Mouse (Mus musculus) heart, embryonic 15.5 days (tissue): ENCODE results near the gene Tmem107. TPM values are rescaled to one million over a fixed set of nuclear protein-coding genes. Genes with fewer than 3 reads are reported as not detected.
A peak's percentile ranks its signal among the peaks of the same experiment; 100 is the strongest.

Experiments used
- ATAC-seq: fragments of 200-750 bp; cut with Nextera tagmentation; replicated peaks from 2 replicates; pipeline ENCODE4 v1.8.0; 2017; ENCODE audit warnings: low read depth, moderate TSS enrichment; ENCODE audit not compliant: insufficient number of reproducible peaks, insufficient read depth, low FRiP score
- H3K27ac ChIP-seq: fragments of 300-500 bp; sonication (generic); 2 replicates; pipeline ENCODE4 v1.5.1; 2015; ENCODE audit warnings: mild to moderate bottlenecking, inconsistent platforms
- H3K27me3 ChIP-seq: fragments of 300-500 bp; sonication (generic); 2 replicates; pipeline ENCODE4 v1.6.1; 2015; ENCODE audit warnings: inconsistent platforms
- H3K36me3 ChIP-seq: fragments of 300-500 bp; sonication (generic); 2 replicates; pipeline ENCODE4 v1.6.1; 2015; ENCODE audit warnings: mild to moderate bottlenecking, inconsistent platforms
- H3K4me1 ChIP-seq: fragments of 300-500 bp; sonication (generic); replicated peaks from 2 replicates; pipeline ENCODE4 v1.6.1; 2015; ENCODE audit warnings: inconsistent platforms
- H3K4me2 ChIP-seq: fragments of 300-500 bp; sonication (generic); 2 replicates; pipeline ENCODE4 v1.6.1; 2015; ENCODE audit warnings: inconsistent platforms, mild to moderate bottlenecking, moderate library complexity
- H3K4me3 ChIP-seq: fragments of 300-500 bp; sonication (generic); 2 replicates; pipeline ENCODE4 v1.5.1; 2015; ENCODE audit warnings: mild to moderate bottlenecking, inconsistent platforms
- H3K9ac ChIP-seq: fragments of 300-500 bp; sonication (generic); 2 replicates; pipeline ENCODE4 v1.6.1; 2015; ENCODE audit warnings: mild to moderate bottlenecking, inconsistent platforms
- H3K9me3 ChIP-seq: fragments of 300-500 bp; sonication (generic); replicated peaks from 2 replicates; pipeline ENCODE4 v1.6.1; 2016; ENCODE audit warnings: inconsistent platforms
- WGBS: fragments of 180-500 bp; shearing (Covaris S2); methylation state at CpG from one replicate; pipeline ENCODE4 v1.1.7; 2015; ENCODE audit warnings: mixed read lengths; 5-methylcytosine and 5-hydroxymethylcytosine counted together
- polyA plus RNA-seq: library from polyadenylated mRNA; unstranded; fragments of >200 nt; fragmentation: Nextera tagmentation; extraction: Ambion mirVana; gene quantifications from 2 replicates; pipeline ENCODE4 v1.2.1, GENCODE M21; 2015

Tmem107 gene
- polyA plus RNA-seq, result 37.0 and 40.9 TPM in 2 replicates

DNA sequence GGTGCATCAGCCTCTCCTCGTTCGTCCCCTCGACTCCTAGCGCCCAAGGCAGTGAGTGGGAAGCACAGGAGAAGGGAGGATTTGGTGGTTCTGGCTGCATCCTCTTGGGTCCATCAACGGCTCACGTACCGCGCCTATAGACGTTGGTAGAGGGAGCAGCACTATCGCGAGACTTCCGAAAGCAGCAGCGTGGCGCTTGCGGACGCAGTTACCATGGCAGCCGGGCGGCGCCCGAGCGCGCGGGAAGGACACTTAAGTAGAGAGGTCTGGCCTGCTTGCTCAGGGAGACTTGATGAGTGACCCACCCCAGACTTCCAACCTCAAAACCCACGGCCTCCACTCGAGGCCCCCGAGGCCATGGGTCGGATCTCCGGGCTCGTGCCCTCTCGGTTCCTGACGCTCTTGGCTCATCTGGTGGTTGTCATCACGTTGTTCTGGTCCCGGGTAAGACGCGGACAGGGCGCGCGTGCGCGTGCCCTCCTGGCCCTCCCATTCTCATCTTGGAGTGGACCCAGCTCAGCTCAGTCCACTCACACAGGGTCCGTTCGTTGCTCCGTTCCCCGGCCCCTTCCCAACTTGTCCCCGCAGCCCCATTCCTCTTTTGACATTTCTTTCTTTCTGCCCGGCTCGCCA lies at the start of gene Tmem107:
Gene Tmem107, plus strand, starts transcription at position 217 of the 633 bp plus-strand sequence.
- peak within 1 kb of the TSS; percentile 72 for H3K4me3 ChIP-seq
- H3K36me3 ChIP-seq, result no peaks in the 10 kb centered on the region
- peak within 1 kb of the TSS; percentile 91 for H3K27ac ChIP-seq
- no peaks in the 10 kb centered on the region for H3K27me3 ChIP-seq
- peak within 1 kb of the TSS; percentile 84 for H3K4me2 ChIP-seq
- ATAC-seq, result peak; percentile 85
- under 1% methylated on average over 47 of the region's 47 CpGs for WGBS
- H3K9me3 ChIP-seq, result no peaks in the 10 kb centered on the region
- H3K4me1 ChIP-seq, result peaks cover 54% of the 10 kb centered on the region
- H3K9ac ChIP-seq, result peak within 1 kb of the TSS; percentile 84

DNA sequence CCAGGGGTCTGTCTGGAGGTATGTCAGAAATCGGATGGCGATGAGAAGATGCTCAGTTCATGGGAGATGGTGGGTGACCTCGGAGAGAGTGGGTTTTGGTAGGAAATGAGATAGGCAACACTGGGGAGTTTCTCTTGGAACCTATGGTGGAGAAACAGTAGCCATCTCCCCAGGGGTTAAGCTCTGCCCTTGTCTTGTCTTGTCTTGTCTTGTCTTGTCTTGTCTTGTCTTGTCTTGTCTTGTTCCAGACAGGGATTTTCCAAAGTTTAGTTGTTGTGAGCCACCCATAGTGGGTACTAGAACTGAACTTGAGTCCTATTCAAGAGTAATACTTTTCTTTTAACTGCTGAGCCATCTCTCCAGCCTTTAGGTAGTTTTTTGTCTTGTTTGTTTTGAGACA lies 44.0 kb upstream of the Tmem107 start:
- Histone ChIP-seq H3K27ac (no peak overlapping the region), H3K9ac (no peak overlapping the region), H3K4me2 (no peak overlapping the region), H3K4me1 (no peaks in the 10 kb centered on the region), H3K36me3 (peaks cover 98% of the 10 kb centered on the region), H3K9me3 (no peaks in the 10 kb centered on the region), H3K4me3 (no peak overlapping the region), H3K27me3 (no peaks in the 10 kb centered on the region)
- 85% methylated on average over 3 of the region's 3 CpGs for WGBS
- ATAC-seq, result no peak

DNA sequence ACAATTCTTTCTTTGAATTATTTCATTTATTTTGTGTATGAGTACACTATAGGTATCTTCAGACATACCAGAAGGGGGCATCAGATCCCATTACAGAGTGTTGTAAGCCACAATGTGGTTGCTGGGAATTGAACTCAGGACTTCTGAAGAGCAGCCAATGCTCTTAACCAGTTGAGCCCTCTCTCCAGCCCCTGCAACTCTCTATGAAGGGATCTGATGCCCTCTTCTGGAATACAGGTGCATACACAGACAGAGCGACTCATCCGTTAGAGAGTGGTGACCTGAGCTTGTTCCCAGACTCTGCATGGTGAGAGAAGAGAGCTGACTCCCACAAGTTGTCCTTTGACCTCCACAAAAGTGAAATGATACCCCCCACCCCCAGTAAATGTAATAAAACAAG lies 41.8 kb upstream of the Tmem107 start:
- Histone ChIP-seq H3K27me3 (no peaks in the 10 kb centered on the region), H3K36me3 (peaks cover 95% of the 10 kb centered on the region), H3K4me2 (no peak overlapping the region), H3K9me3 (no peaks in the 10 kb centered on the region), H3K27ac (no peak overlapping the region), H3K9ac (no peak overlapping the region), H3K4me1 (no peaks in the 10 kb centered on the region), H3K4me3 (no peak overlapping the region)
- 81% methylated on average over 2 of the region's 2 CpGs for WGBS
- no peak for ATAC-seq

DNA sequence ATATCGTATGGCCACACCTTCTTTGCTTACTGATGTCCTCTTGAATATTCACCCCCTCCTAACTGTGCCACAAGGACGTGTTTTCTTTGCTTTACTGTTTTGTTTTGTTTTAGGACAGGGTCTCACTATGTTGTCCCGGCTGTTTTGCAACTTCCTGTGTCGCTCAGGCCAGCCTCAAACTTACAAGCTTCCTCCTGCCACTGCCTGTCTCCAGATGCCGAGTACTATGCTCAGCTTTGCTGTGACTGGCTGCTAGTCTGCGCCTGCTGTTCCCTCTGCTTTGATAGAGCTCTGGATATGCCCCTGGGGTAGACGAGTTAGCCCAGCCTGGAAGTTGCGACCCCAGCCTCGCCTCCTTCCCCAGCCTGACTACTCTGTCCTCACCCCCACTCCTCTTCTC lies 37.1 kb upstream of the Tmem107 start:
- no peaks in the 10 kb centered on the region for H3K27me3 ChIP-seq
- 74% methylated on average over 9 of the region's 9 CpGs for WGBS
- H3K4me3 ChIP-seq, result no peak overlapping the region
- no peak overlapping the region for H3K9ac ChIP-seq
- no peaks in the 10 kb centered on the region for H3K9me3 ChIP-seq
- H3K36me3 ChIP-seq, result peaks cover 63% of the 10 kb centered on the region
- no peak overlapping the region for H3K27ac ChIP-seq
- no peak for ATAC-seq
- H3K4me1 ChIP-seq, result peaks cover 18% of the 10 kb centered on the region
- H3K4me2 ChIP-seq, result no peak overlapping the region

DNA sequence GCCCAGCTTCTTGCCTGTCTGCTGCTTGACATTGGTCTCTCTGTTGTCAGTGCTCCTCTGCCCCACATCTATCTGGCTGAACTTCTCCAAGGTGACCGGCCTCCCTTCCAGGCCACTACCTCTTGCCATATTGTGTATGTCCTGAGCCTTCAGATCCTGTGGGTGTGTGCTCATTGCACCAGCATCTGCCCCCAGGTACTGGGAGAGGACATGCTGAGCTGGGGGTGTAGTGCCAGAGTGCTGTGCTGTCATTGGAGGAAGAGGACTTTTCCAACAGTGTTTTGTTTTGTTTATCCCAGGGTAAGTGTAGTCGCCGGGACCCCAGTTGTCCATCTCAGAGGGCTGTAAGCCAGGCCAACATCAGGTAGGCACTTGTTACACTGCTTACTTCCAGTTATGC lies 36.0 kb upstream of the Tmem107 start:
- Histone ChIP-seq H3K4me1 (peaks cover 26% of the 10 kb centered on the region), H3K9me3 (no peaks in the 10 kb centered on the region), H3K27ac (no peak overlapping the region), H3K4me3 (no peak overlapping the region), H3K9ac (no peak overlapping the region), H3K36me3 (peaks cover 54% of the 10 kb centered on the region), H3K27me3 (no peaks in the 10 kb centered on the region), H3K4me2 (no peak overlapping the region)
- ATAC-seq, result no peak
- WGBS, result 90% methylated on average over 3 of the region's 3 CpGs

DNA sequence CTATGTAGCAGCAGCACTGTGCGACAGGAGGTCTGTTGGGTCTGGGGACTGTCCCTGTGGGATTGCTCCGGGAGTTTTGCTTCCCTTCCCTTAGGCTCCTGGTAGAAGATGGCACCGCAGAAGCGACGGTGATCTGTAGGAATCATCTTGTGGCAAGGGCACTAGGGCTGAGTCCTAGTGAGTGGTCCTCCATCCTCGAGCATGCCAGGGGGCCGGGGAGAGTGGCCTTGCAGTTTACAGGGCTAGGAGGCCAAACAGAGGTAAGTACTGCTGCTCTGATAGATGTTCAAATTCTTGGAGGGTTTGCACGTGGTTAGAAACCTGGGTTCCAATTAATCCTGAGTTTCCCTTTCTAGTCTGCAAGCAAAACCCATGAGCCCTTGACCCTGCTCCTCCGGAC lies 35.2 kb upstream of the Tmem107 start:
- 80% methylated on average over 9 of the region's 9 CpGs for WGBS
- peaks cover 26% of the 10 kb centered on the region for H3K4me1 ChIP-seq
- H3K27me3 ChIP-seq, result no peaks in the 10 kb centered on the region
- no peak overlapping the region for H3K9ac ChIP-seq
- peaks cover 46% of the 10 kb centered on the region for H3K36me3 ChIP-seq
- H3K9me3 ChIP-seq, result no peaks in the 10 kb centered on the region
- peak overlapping the region; percentile 59; the same call in 1 of the 2 replicates for H3K4me2 ChIP-seq
- no peak for ATAC-seq
- H3K4me3 ChIP-seq, result 0 out of 2 replicates have a peak overlapping the region, but pooled peaks have one; percentile 73
- peak overlapping the region; percentile 43; the same call in 1 of the 2 replicates for H3K27ac ChIP-seq

DNA sequence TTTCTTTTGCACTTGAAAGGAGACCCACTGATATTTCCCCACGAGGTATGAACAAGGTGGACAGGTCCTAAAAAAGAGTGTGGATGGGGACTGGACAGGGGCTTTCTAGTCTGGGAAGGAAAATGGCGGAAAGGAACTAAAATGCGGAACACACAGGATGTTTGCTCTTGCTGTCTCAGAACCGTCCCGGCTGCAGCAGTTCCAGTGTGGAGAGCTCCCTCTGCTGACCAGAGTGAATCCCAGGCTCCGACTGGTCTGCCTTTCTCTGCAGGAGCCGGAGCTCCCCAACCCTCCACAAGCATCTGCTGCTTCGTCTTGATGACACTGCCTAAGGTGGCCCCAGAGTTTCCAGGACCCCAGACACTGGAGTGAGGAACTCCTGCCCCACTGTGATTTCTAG lies 34.8 kb upstream of the Tmem107 start:
- Histone ChIP-seq H3K4me3 (peak overlapping the region; percentile 73), H3K27ac (peak overlapping the region; percentile 43; the same call in 1 of the 2 replicates), H3K4me2 (peak overlapping the region; percentile 59), H3K9me3 (no peaks in the 10 kb centered on the region), H3K36me3 (peaks cover 42% of the 10 kb centered on the region), H3K4me1 (peaks cover 26% of the 10 kb centered on the region), H3K27me3 (no peaks in the 10 kb centered on the region), H3K9ac (no peak overlapping the region)
- no peak for ATAC-seq
- whole genome bisulfite sequencing, result 8% methylated on average over 8 of the region's 8 CpGs

DNA sequence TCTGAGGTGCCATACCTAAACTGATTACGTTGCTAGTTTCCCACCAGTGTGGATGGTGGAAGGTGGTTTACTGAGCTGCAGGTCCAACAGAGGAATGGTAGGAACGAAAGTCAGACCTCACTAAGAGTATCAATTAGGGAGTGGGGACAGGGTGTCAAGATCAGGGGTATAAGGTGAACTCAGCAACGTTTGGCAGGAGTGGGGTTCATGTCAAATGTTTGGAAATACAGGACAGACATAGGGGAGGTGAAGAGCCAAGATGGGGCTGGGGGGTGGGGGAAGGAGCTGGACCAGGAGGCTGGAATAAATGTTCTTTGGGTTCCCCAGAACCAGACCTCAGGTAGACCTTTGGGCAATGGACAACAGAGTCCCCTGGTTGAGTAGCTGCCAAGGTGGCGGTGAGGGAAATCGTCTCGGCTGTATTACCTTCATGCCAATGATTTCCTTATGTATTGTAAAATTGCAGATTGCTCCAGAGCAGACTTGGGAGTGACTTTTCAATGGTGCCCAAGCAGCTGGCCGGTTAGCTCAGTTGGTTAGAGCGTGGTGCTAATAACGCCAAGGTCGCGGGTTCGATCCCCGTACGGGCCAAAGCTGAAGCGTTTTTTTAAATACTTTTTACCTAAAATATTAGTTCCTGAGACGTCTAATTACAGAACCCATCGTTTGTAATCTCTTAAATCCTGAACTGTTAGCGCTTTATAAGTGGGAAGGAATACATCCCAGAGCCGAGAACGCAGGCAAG lies 33.9 kb upstream of the Tmem107 start:
- WGBS, result 10% methylated on average over 20 of the region's 20 CpGs
- H3K9me3 ChIP-seq, result no peaks in the 10 kb centered on the region
- H3K27ac ChIP-seq, result peak overlapping the region; percentile 81
- peaks cover 34% of the 10 kb centered on the region for H3K36me3 ChIP-seq
- no peaks in the 10 kb centered on the region for H3K27me3 ChIP-seq
- peak overlapping the region; percentile 59 for H3K4me2 ChIP-seq
- peak overlapping the region; percentile 66 for H3K9ac ChIP-seq
- peaks cover 26% of the 10 kb centered on the region for H3K4me1 ChIP-seq
- no peak for ATAC-seq
- peak overlapping the region; percentile 73 for H3K4me3 ChIP-seq

DNA sequence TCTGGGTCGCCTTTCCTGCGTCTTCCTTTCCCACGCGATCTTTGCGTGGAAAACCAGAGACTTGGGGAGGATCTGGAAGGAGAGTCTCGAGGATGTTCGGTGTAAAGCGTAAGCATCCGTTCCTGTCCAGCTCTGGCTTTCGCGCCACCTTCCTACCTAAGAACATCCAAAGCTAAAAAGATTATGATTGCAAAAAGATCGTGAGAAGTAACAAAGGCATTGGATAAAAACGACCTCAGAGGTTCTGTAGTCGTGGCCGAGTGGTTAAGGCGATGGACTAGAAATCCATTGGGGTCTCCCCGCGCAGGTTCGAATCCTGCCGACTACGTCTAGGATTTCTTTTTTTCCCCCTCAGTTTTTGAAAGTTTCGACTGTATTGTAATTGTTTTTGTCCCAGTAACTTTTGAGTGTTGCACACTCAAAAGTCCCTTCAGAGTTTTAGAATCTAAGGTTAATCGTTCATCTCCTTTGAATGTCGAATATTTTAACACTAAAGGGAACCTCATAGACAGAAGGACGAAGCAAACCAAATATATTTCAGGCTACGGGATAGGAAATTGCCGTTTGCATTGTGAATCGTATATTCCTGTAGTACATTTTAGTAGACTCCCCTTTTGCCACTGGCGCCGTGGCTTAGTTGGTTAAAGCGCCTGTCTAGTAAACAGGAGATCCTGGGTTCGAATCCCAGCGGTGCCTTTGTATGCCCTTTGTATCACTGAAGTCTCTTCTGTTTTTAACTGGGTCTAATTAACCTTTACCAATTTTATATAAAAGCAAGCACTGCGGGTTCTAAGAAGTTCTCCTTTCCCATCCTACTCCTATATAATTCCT lies 33.2 kb upstream of the Tmem107 start:
- Histone ChIP-seq H3K4me2 (peak overlapping the region; percentile 59), H3K4me1 (peaks cover 26% of the 10 kb centered on the region)

DNA sequence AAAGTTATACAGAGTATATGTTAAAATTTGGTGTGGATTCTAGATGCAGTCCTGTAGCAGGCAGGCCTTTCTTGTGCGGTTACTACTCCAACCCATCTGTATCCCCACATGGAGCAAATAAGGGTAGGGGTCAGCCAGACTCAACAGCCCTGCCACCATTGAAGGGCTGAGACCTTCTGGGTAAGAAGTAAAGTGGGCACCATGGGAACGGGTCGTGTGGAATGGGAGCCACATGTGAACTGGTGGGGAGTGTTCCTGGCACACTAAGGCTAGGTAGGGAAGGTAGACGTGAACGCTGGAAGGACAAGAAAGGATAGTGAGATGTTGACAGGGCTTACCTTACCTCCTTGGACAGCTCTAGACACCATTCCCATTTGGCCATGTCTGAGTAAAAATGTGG lies 32.4 kb upstream of the Tmem107 start:
- peaks cover 26% of the 10 kb centered on the region for H3K4me1 ChIP-seq
- no peaks in the 10 kb centered on the region for H3K27me3 ChIP-seq
- no peak overlapping the region for H3K4me3 ChIP-seq
- H3K9ac ChIP-seq, result no peak overlapping the region
- no peak for ATAC-seq
- peaks cover 21% of the 10 kb centered on the region for H3K36me3 ChIP-seq
- 74% methylated on average over 5 of the region's 5 CpGs for WGBS
- H3K4me2 ChIP-seq, result no peak overlapping the region
- H3K9me3 ChIP-seq, result no peaks in the 10 kb centered on the region
- H3K27ac ChIP-seq, result peak overlapping the region; percentile 6; the same call in 1 of the 2 replicates

More for the DNA sequence above, 33.2 kb upstream of the Tmem107 start:
- H3K9me3 ChIP-seq, result no peaks in the 10 kb centered on the region
- peak; percentile 29; the same call in 1 of the 2 replicates for ATAC-seq
- peak overlapping the region; percentile 66 for H3K9ac ChIP-seq
- peak overlapping the region; percentile 73 for H3K4me3 ChIP-seq
- H3K27me3 ChIP-seq, result no peaks in the 10 kb centered on the region
- 1% methylated on average over 34 of the region's 34 CpGs for WGBS
- peaks cover 29% of the 10 kb centered on the region for H3K36me3 ChIP-seq
- H3K27ac ChIP-seq, result peak overlapping the region; percentile 81
